9 mouse cellular contexts compared by ENCODE assay signal in the genomic region with DNA sequence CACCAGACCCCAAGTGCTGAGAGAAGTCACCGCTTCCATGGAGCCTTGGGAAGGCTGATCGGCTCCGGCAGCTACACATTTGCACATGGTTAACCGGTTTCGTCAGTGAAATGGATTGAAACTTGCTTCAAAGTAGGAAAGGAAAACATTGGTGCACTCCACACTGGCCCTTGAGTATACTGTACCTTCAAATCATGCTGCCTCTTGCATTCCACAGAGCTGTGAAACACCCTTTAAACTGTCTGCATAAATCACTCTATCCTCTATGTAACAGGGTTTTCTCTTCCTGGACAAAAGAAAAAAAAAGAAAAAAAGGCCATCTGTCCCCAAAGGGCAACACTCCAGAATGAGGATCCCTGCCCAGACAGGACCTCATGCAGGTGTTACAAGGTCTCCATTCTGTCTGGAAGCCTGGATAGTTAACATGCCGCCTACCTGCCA. TPM values are rescaled to one million over a fixed set of nuclear protein-coding genes. Genes with fewer than 3 reads are reported as not detected.
A peak's percentile ranks its signal among the peaks of the same experiment; 100 is the strongest.
DNase-seq lines count a peak whose midpoint lies in the region; ATAC-seq and TF ChIP-seq lines count a peak whose summit lies in the region.
"Had no signal": no experiment of that assay in that cellular context is flagged by ENCODE, and none has a peak within 500 bp of the region (broad histone marks: within the 10 kb centered on the region; RNA-seq: fewer than 3 reads in every experiment).

No protein-coding gene starts in this region.

- 77% methylated on average over 6 of the region's 6 CpGs for WGBS in liver, adult 2 months
- 76% methylated on average over 6 of the region's 6 CpGs for whole genome bisulfite sequencing in liver, embryonic 11.5 days
- 53% methylated on average over 6 of the region's 6 CpGs for WGBS in limb, embryonic 12.5 days
- WGBS in stomach, embryonic 15.5 days, result 65% methylated on average over 6 of the region's 6 CpGs

- peaks cover 13% of the 10 kb centered on the region for H3K4me1 ChIP-seq in liver, adult 2 months (ENCODE audit: control insufficient read depth, insufficient read depth, low read length)
- peaks cover 6% of the 10 kb centered on the region for H3K4me1 ChIP-seq in liver, embryonic 11.5 days (replicated peaks; ENCODE audit: control insufficient read depth, insufficient read depth, low read length)
- peaks cover 32% of the 10 kb centered on the region for H3K4me1 ChIP-seq in limb, embryonic 12.5 days (replicated peaks)
- peaks cover 26% of the 10 kb centered on the region for H3K4me1 ChIP-seq in stomach, embryonic 15.5 days

- ATAC-seq in liver, embryonic 11.5 days (replicated peaks; ENCODE audit: low FRiP score), result no peak
- no peak for ATAC-seq in limb, embryonic 12.5 days (ENCODE audit: insufficient number of reproducible peaks, insufficient read depth, low FRiP score, low TSS enrichment, low read depth)
- no peak for ATAC-seq in stomach, embryonic 15.5 days (ENCODE audit: insufficient read depth, low FRiP score, low read depth)

- H3K9ac ChIP-seq in liver, adult 2 months (ENCODE audit: low read depth, low read length), result no peak overlapping the region
- no peak overlapping the region for H3K9ac ChIP-seq in liver, embryonic 11.5 days (ENCODE audit: low read depth, low read length)
- H3K9ac ChIP-seq in limb, embryonic 12.5 days (replicated peaks), result no peak overlapping the region
- H3K9ac ChIP-seq in stomach, embryonic 15.5 days, result no peak overlapping the region; the same call in 1 of the 2 replicates
- H3K9ac ChIP-seq: liver, embryonic 14.5 days had no signal

- no peaks in the 10 kb centered on the region for H3K36me3 ChIP-seq in liver, adult 2 months (ENCODE audit: control insufficient read depth, insufficient read depth, low read length)
- H3K36me3 ChIP-seq in liver, embryonic 11.5 days (ENCODE audit: control insufficient read depth, insufficient read depth, low read length), result no peaks in the 10 kb centered on the region
- no peaks in the 10 kb centered on the region for H3K36me3 ChIP-seq in limb, embryonic 12.5 days
- H3K36me3 ChIP-seq in stomach, embryonic 15.5 days, result no peaks in the 10 kb centered on the region

- no peak for TF ChIP-seq CTCF in liver, adult 2 months (IDR thresholded peaks at IDR 0.05; ENCODE audit: low read depth, low read length)

- no peak overlapping the region for H3K4me2 ChIP-seq in liver, embryonic 11.5 days
- H3K4me2 ChIP-seq in limb, embryonic 12.5 days, result peak overlapping the region; percentile 45; the same call in 1 of the 2 replicates
- no peak overlapping the region for H3K4me2 ChIP-seq in stomach, embryonic 15.5 days

- DNase-seq in liver, adult 2 months (ENCODE audit: extremely low read depth, low read depth, low spot score), result peak; percentile 58
- no peak for DNase-seq in liver, embryonic 11.5 days (ENCODE audit: low spot score)
- DNase-seq in embryo, embryonic 11 days, result peak; percentile 12
- DNase-seq in gastrocnemius, adult 18-20 months (ENCODE audit: low spot score), result no peak
- no peak for DNase-seq in urinary bladder, postnatal 10 days (ENCODE audit: low spot score)

- H3K27ac ChIP-seq in liver, adult 2 months (replicated peaks; ENCODE audit: insufficient read depth, low read depth, low read length), result peak overlapping the region; percentile 73
- no peak overlapping the region for H3K27ac ChIP-seq in liver, embryonic 11.5 days (ENCODE audit: low read depth, low read length)
- H3K27ac ChIP-seq in limb, embryonic 12.5 days, result peak overlapping the region; percentile 66
- H3K27ac ChIP-seq in stomach, embryonic 15.5 days, result peak overlapping the region; percentile 74
- H3K27ac ChIP-seq: heart, adult 2 months; liver, embryonic 14.5 days had no signal

- no peaks in the 10 kb centered on the region for H3K27me3 ChIP-seq in liver, adult 2 months (ENCODE audit: control insufficient read depth, insufficient read depth, low read length)
- no peaks in the 10 kb centered on the region for H3K27me3 ChIP-seq in liver, embryonic 11.5 days (replicated peaks; ENCODE audit: control insufficient read depth, insufficient read depth, low read length)
- H3K27me3 ChIP-seq in limb, embryonic 12.5 days, result no peaks in the 10 kb centered on the region
- H3K27me3 ChIP-seq in stomach, embryonic 15.5 days (replicated peaks), result no peaks in the 10 kb centered on the region

- no peaks in the 10 kb centered on the region for H3K9me3 ChIP-seq in liver, embryonic 11.5 days (ENCODE audit: control insufficient read depth, low read length)
- H3K9me3 ChIP-seq in limb, embryonic 12.5 days, result no peaks in the 10 kb centered on the region
- no peaks in the 10 kb centered on the region for H3K9me3 ChIP-seq in stomach, embryonic 15.5 days

- no peak for TF ChIP-seq POLR2A in liver, adult 2 months (IDR thresholded peaks at IDR 0.05; ENCODE audit: extremely low read depth, insufficient read depth, low read length)

- no peaks in the 10 kb centered on the region for H3K79me2 ChIP-seq in liver, adult 2 months (ENCODE audit: control insufficient read depth, insufficient read depth, low read length)

- no peak overlapping the region for H3K4me3 ChIP-seq in liver, adult 2 months (ENCODE audit: insufficient read depth, low read depth, low read length)
- no peak overlapping the region for H3K4me3 ChIP-seq in liver, embryonic 11.5 days (ENCODE audit: low read depth, low read length)
- no peak overlapping the region for H3K4me3 ChIP-seq in limb, embryonic 12.5 days (replicated peaks)
- H3K4me3 ChIP-seq in stomach, embryonic 15.5 days (replicated peaks), result no peak overlapping the region

RNA-seq across cellular contexts. Expression of a gene that starts 48.8 kb away (rescaled TPM):
- 9.7 and 12.5 TPM in 2 replicates for total RNA-seq in liver, adult 2 months (2014; rRNA removed)
- 11.7 and 12.1 TPM in 2 replicates for polyA plus RNA-seq in liver, adult 2 months (2012; rRNA removed)
- 8.1 and 9.1 TPM in 2 replicates for polyA plus RNA-seq in liver, embryonic 11.5 days (2014; fragmentation: Nextera tagmentation; extraction: Ambion mirVana)
- polyA plus RNA-seq in limb, embryonic 12.5 days (2016; fragmentation: Nextera tagmentation; extraction: Ambion mirVana), result 17.8 and 18.2 TPM in 2 replicates
- polyA plus RNA-seq in stomach, embryonic 15.5 days (2015; fragmentation: Nextera tagmentation; extraction: Ambion mirVana), result 11.2 and 11.4 TPM in 2 replicates
- 10 to 100 TPM; 35.4 to 37.0 TPM for total RNA-seq in gastrocnemius, adult 18-20 months (2021)

Comparison
In these comparisons a context has a peak if more than half of its experiments do, and no peak if none do; other contexts are left out.
1. DNase-seq: peak in liver, adult 2 months (single experiment) and embryo, embryonic 11 days (single experiment); none in liver, embryonic 11.5 days (single experiment), gastrocnemius, adult 18-20 months (single experiment) and urinary bladder, postnatal 10 days (single experiment).